Mouse (Mus musculus): ENCODE results near the gene Dnah2.

Dnah2 gene

DNA sequence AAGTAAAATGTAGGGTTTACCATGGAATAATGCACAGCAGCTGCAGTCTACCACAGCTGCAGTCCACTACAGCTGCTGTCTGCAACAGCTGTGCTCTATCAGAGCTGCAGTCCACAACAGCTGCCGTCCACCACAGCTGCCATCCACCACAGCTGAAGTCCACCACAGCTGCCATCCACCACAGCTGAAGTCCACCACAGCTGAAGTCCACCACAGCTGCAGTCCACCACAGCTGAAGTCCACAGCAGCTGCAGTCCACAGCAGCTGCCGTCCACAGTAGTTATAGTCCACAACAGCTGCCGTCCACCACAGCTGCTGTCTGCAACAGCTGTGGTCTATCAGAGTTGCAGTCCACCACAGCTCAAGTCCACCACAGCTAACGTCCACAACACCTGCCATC, 89.0 kb downstream of the Dnah2 start:
- peak; percentile 14 for DNase-seq

GRCm38 (mm10) chr11:69457006-69457579, 91.8 kb downstream of the Dnah2 start:
- peak; percentile 55 for DNase-seq

GRCm38 (mm10) chr11:69452114-69452867, 96.6 kb downstream of the Dnah2 start:
- peak; percentile 43 for DNase-seq

DNA sequence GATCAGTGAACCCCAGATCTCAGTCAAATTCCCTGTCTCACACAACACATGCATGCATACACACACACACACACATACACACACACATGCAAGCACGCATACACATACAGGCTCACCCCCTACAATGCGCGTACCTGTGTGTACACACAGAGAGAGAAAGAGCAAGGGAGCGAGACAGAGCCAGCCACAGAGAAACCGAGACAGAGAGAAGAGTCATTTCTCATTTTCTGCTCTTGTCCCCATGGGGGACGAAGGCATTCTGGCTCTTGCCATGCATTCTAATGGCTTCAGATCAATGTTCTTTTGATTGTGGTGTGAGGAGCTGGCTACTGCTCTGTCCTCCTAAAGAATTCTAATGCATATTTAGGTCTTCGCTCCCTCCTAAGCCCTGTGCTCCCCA, 101.6 kb downstream of the Dnah2 start:
- no peak for DNase-seq

- no peak for DNase-seq
These were observed 105.6 kb downstream of the Dnah2 start for GRCm38 (mm10) chr11:69443328-69443727.

- DNase-seq: no peak
These were observed 111.6 kb downstream of the Dnah2 start for GRCm38 (mm10) chr11:69437291-69437690.

GRCm38 (mm10) chr11:69433189-69433588, 115.7 kb downstream of the Dnah2 start:
- DNase-seq: no peak

GRCm38 (mm10) chr11:69432640-69432982, 116.3 kb downstream of the Dnah2 start:
- DNase-seq: no peak

GRCm38 (mm10) chr11:69431829-69432639, 116.9 kb downstream of the Dnah2 start:
- DNase-seq: peak; percentile 91

- DNase-seq: no peak
These were observed 118.3 kb downstream of the Dnah2 start for GRCm38 (mm10) chr11:69430631-69431030.

GRCm38 (mm10) chr11:69429313-69429712, 119.6 kb downstream of the Dnah2 start:
- DNase-seq: no peak

DNA sequence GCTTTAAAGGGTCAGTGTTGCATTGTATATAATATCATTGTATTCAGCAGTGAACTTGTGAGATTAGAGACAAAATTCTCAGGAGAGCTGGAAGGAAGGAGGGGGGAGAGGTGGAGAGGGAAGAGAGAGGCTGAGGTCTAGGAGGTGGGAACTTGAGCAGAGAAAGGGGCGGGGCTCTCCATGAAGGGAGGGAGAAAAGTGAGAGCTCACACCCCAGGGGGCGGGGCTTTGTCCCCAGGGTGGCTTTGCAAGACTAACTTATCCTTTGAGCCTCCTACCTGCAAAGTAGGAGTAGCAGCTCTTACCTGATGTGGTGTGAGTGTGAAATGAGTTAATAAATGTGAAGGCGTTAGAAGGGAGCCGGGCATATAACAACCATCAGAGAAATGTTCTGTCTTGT, 120.2 kb downstream of the Dnah2 start:
- peak; percentile 61 for DNase-seq

- DNase-seq: no peak
These were observed 122.7 kb downstream of the Dnah2 start for GRCm38 (mm10) chr11:69426246-69426645.

DNA sequence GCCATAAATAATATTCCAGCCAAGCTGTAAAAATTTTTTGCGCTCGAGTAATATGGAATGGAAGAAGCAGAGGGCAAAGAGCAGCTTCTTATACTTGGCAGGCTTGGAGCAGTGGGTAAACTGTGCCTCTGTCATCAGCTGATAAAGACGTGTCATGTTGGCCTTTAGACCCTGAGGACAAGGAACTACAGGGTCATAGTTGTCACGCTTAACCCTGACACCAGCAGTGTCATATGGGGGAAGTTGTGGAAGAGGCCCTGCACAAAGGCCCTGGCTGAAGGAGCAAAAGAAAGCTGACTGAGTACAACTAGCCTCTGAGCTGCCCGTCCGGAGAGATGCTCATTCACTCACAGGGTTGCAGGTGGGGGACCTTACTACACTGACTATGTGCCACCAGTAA, 125.0 kb downstream of the Dnah2 start:
- no peak for DNase-seq

GRCm38 (mm10) chr11:69422842-69423241, 126.1 kb downstream of the Dnah2 start:
- no peak for DNase-seq

GRCm38 (mm10) chr11:69421131-69421977, 127.6 kb downstream of the Dnah2 start:
- peak; percentile 42 for DNase-seq

GRCm38 (mm10) chr11:69420554-69421000, 128.3 kb downstream of the Dnah2 start:
- DNase-seq: no peak

GRCm38 (mm10) chr11:69419813-69420553, 128.9 kb downstream of the Dnah2 start:
- DNase-seq: peak; percentile 78

DNA sequence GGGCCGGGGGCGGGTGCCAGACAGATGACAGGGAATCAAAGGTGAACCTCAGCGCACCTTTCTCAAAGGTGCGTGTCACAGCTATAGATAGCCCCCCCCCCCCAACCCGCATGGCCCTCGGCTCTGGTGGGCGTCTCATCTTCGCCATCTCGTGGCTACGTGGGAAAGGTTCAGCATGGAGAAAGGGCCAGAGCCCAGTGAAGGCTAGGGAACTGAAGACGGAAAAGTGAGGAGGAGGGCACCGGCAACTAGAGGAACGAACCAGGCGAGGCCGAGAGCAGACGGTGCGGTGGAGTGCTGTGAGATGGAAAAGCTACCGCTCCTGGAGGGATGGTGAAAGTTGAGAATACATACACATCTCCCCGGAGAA, 129.5 kb downstream of the Dnah2 start:
- no peak for DNase-seq

GRCm38 (mm10) chr11:69418481-69419442, 130.1 kb downstream of the Dnah2 start:
- DNase-seq: peak; percentile 98
